Mouse (Mus musculus) CD8-positive naive resting alpha-beta T cell, adult 2 months (primary cell): ENCODE results near the gene Olfr1176.

Experiments
- DNase-seq, 2 experiments: peaks; one replicate each; pipeline ENCODE4 v3.0.0; 2022; ENCODE audit warnings: low read depth in 2 of 2, low spot score in 2 of 2

The Olfr1176 gene

DNA sequence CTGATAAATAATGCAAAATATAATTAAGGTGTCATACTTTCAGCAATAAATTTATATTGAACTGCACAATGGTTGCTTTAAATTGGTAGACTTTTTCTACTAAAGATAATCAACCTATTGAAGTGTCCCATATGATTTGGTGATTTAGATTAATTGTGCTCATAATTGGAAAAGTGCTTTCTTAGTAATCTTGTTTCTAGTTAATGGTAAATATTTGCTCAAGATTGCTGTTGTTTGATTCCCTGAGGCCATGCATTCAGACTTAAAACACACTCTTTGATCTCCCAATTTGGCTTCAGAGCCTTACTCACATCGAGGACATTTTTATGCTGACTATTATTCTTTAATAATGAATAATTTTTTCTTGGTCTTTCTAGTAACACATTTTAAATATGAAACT lies at the start of gene Olfr1176:
Olfr1176 (plus strand) TSS at position 301 of the 400 bp plus-strand sequence.
- no peak for DNase-seq

DNA sequence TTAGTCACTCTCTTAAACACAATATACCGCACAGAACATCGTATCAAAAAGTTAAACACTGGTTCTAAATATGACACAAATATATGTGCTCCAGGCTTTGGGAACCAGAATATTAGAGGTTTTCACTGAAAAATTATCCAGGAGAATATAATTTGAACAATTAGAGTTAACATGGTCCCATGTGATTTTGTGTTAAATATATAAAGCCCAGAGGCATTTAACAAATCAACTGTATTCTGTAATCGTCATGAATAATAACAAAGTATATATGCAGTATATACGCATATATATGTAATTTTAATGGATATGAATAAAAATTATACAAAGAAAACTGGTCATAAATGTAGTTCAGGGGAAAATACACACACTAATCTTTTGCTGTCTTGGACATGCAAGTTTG lies 21.5 kb upstream of the Olfr1176 start, which contains the start of gene Olfr1174-ps:
Olfr1174-ps (minus strand) TSS at position 101 of the 400 bp plus-strand sequence.
- no peak for DNase-seq

DNA sequence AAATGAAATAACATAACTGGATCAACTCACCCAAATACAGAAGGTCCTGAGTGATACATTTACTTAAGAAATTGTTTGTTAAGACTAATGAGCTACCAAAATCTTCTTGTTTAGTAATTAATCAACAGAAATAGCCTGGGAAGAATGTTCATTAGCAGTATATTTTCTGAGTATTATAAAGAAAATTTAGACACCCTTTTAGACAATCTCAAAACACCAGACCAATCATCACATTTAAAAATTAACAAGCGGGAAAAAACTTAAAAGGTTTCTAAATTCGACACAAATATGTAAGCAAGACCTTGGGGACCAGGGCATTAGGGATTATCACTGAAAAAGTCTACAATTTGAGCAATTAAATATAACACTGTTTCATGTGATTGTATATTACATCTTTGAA lies 9.4 kb upstream of the Olfr1176 start, which contains the start of gene Olfr1175-ps:
Olfr1175-ps (minus strand) TSS at position 101 of the 400 bp plus-strand sequence.
- DNase-seq: no peak

DNA sequence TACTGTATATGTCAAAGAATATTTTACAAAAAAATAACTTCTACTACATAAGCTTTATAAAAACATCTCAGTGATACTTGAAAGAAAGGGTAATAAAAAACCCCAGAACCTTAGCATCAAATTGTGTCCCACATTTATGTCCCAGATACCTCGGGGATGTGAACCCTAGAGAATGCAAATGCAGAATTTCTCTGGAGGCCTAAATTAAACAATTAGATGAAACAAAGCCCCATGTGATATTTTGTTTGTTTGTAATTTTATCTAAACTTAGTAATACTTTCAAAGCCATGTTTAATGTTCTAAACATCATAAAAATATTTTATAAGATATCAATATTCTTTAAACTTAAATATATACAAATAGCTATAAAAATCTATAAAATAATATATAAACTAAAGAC lies 9.9 kb downstream of the Olfr1176 start, which contains the start of gene Olfr1177-ps:
Olfr1177-ps (minus strand) TSS at position 101 of the 400 bp plus-strand sequence.
- DNase-seq: no peak

DNA sequence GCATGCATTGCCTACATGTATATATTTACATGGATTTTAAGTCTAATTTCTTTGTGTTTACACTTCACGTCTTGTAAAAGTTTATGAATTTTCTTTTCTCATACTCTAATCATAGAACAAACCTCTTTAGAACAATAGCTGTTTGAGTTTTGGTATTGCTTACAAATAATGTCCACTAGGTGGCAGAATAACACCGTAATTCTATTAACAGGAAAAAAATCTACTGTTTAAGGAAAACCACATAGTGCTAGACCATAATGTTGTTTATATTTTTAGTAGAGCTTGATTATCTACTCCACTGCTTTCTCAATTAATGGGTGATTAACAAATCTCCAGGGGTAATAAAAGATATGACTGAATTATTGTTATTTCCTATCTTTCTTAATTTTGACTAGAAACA lies 19.8 kb downstream of the Olfr1176 start:
- no peak for DNase-seq

DNA sequence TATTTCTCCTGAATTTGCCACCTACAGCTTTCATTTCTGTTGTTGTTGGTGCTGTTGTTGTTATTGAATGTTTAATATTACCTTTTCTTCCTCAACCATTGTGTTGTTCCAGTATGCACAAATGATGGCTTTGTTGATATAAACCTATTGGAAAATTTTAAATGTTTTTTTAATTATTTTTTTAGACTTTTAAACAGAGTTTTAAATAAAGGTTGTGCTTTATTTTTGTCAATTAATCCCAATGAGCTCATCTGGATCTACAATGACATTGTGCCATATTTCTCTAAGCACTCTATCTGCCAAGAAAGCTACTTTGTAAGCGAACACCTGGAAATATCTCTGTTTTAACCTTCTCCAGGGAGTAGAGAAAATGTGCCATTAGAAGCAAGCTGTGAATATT lies 50.2 kb downstream of the Olfr1176 start, which contains the start of gene Olfr1178:
Olfr1178 (plus strand) TSS at position 301 of the 400 bp plus-strand sequence.
- no peak for DNase-seq
